Mouse (Mus musculus) heart, postnatal 0 days (tissue): Measurements from ENCODE around the gene Scn11a.

Experiments
- CTCF ChIP-seq: IDR thresholded peaks from 2 replicates; pipeline ENCODE4 v1.5.1; 2016; ENCODE audit warnings: antibody characterized with exemption, control low read depth, low read depth
- EP300 ChIP-seq: IDR thresholded peaks from 2 replicates; pipeline ENCODE4 v1.6.1; 2016; ENCODE audit warnings: antibody characterized with exemption, low read depth

GRCm38 (mm10) chr9:119751507-119751906 is 73.7 kb downstream of the Scn11a start:
- peak; percentile 70 for TF ChIP-seq CTCF
- TF ChIP-seq EP300, result no peak
